Mouse (Mus musculus) intestine, embryonic 14.5 days (tissue): ENCODE results near the gene Rhbdl2. TPM values are rescaled to one million over a fixed set of nuclear protein-coding genes. Genes with fewer than 3 reads are reported as not detected.

Experiments used
- ATAC-seq: fragments of 200-750 bp; cut with Nextera tagmentation; replicated peaks from 2 replicates; pipeline ENCODE4 v1.8.0; 2017; ENCODE audit warnings: low read depth, moderate number of reproducible peaks, moderate TSS enrichment, moderate library complexity; ENCODE audit not compliant: low FRiP score, low TSS enrichment
- DNase-seq: peaks from one replicate; pipeline ENCODE4 v3.0.0-alpha.2; 2018; ENCODE audit warnings: low spot score
- H3K27ac ChIP-seq: fragments of 300-500 bp; sonication (generic); 2 replicates; pipeline ENCODE4 v1.5.1; 2014; ENCODE audit warnings: low read depth, mild to moderate bottlenecking, control low read depth
- H3K27me3 ChIP-seq: fragments of 300-500 bp; sonication (generic); replicated peaks from 2 replicates; pipeline ENCODE4 v1.6.1; 2014; ENCODE audit warnings: low read length, control low read depth; ENCODE audit not compliant: control insufficient read depth, insufficient read depth
- H3K36me3 ChIP-seq: fragments of 300-500 bp; sonication (generic); 2 replicates; pipeline ENCODE4 v1.6.1; 2014; ENCODE audit warnings: low read length, control low read depth; ENCODE audit not compliant: control insufficient read depth, insufficient read depth
- H3K4me1 ChIP-seq: fragments of 300-500 bp; sonication (generic); replicated peaks from 2 replicates; pipeline ENCODE4 v1.6.1; 2014; ENCODE audit warnings: low read length, control low read depth, mixed read lengths; ENCODE audit not compliant: control insufficient read depth, insufficient read depth
- H3K4me2 ChIP-seq: fragments of 300-500 bp; sonication (generic); 2 replicates; pipeline ENCODE4 v1.6.1; 2014; ENCODE audit warnings: low read length
- H3K4me3 ChIP-seq: fragments of 300-500 bp; sonication (generic); 2 replicates; pipeline ENCODE4 v1.5.1; 2014; ENCODE audit warnings: low read depth, low read length, control low read depth, mixed read lengths
- H3K9ac ChIP-seq: fragments of 300-500 bp; sonication (generic); 2 replicates; pipeline ENCODE4 v1.6.1; 2014; ENCODE audit warnings: mild to moderate bottlenecking, low read length
- H3K9me3 ChIP-seq: fragments of 300-500 bp; sonication (generic); 2 replicates; pipeline ENCODE4 v1.6.1; 2016; ENCODE audit warnings: low read length, control low read depth; ENCODE audit not compliant: control insufficient read depth
- WGBS: fragments of 180-500 bp; shearing (Covaris S2); extraction: QIAGEN DNeasy Blood & Tissue Kit; methylation state at CpG from one replicate; pipeline ENCODE4 v1.1.7; 2014; 5-methylcytosine and 5-hydroxymethylcytosine counted together
- polyA plus RNA-seq: library from polyadenylated mRNA; unstranded; fragments of >200 nt; fragmentation: Nextera tagmentation; extraction: Ambion mirVana; gene quantifications from 2 replicates; pipeline ENCODE4 v1.2.1, GENCODE M21; 2014

The Rhbdl2 gene
- polyA plus RNA-seq, 1 experiment from 2014 or later, result 1.4 TPM

GRCm38 (mm10) chr4:123797856-123798255 lies 10.2 kb downstream of the Rhbdl2 start:
- DNase-seq, result no peak
- H3K27ac ChIP-seq, result no peak overlapping the region
- no peak; the same call in 1 of the 2 replicates for ATAC-seq
- 38% methylated on average over 7 of the region's 7 CpGs for WGBS
- H3K4me3 ChIP-seq, result no peak overlapping the region
- H3K27me3 ChIP-seq, result no peaks in the 10 kb centered on the region
- no peaks in the 10 kb centered on the region for H3K4me1 ChIP-seq
- H3K4me2 ChIP-seq, result no peak overlapping the region
- H3K36me3 ChIP-seq, result no peaks in the 10 kb centered on the region
- H3K9me3 ChIP-seq, result no peaks in the 10 kb centered on the region
- no peak overlapping the region for H3K9ac ChIP-seq

GRCm38 (mm10) chr4:123803642-123804041 lies 16.0 kb downstream of the Rhbdl2 start:
- Histone ChIP-seq H3K4me1 (no peaks in the 10 kb centered on the region; the same call in 1 of the 2 replicates), H3K27ac (no peak overlapping the region), H3K9me3 (no peaks in the 10 kb centered on the region), H3K4me3 (no peak overlapping the region), H3K4me2 (no peak overlapping the region), H3K36me3 (no peaks in the 10 kb centered on the region), H3K27me3 (no peaks in the 10 kb centered on the region), H3K9ac (no peak overlapping the region)
- DNase-seq (no peak), ATAC-seq (no peak)
- WGBS, result 55% methylated on average over 6 of the region's 6 CpGs

- 88% methylated on average over 11 of the region's 11 CpGs for WGBS
- no peak for ATAC-seq
Observed at GRCm38 (mm10) chr4:123808304-123808703, 20.6 kb downstream of the Rhbdl2 start.

GRCm38 (mm10) chr4:123810475-123811295 lies 23.0 kb downstream of the Rhbdl2 start:
- no peak overlapping the region for H3K27ac ChIP-seq
- no peak for ATAC-seq
- no peaks in the 10 kb centered on the region for H3K36me3 ChIP-seq
- no peaks in the 10 kb centered on the region for H3K4me1 ChIP-seq
- no peak overlapping the region for H3K4me2 ChIP-seq
- DNase-seq, result no peak
- H3K27me3 ChIP-seq, result no peaks in the 10 kb centered on the region
- H3K9me3 ChIP-seq, result no peaks in the 10 kb centered on the region
- no peak overlapping the region for H3K4me3 ChIP-seq
- no peak overlapping the region for H3K9ac ChIP-seq
- WGBS, result 86% methylated on average over 12 of the region's 12 CpGs

More at GRCm38 (mm10) chr4:123808304-123808703, 20.6 kb downstream of the Rhbdl2 start:
- H3K4me2 ChIP-seq, result no peak overlapping the region
- H3K4me1 ChIP-seq, result no peaks in the 10 kb centered on the region
- no peak overlapping the region for H3K9ac ChIP-seq
- H3K27me3 ChIP-seq, result no peaks in the 10 kb centered on the region
- no peak for DNase-seq
- no peak overlapping the region for H3K27ac ChIP-seq
- no peaks in the 10 kb centered on the region for H3K9me3 ChIP-seq
- H3K36me3 ChIP-seq, result no peaks in the 10 kb centered on the region
- no peak overlapping the region for H3K4me3 ChIP-seq

- 74% methylated on average over 3 of the region's 3 CpGs for WGBS
- no peak for ATAC-seq
- no peak overlapping the region for H3K4me2 ChIP-seq
- DNase-seq, result no peak
- no peaks in the 10 kb centered on the region for H3K4me1 ChIP-seq
- H3K36me3 ChIP-seq, result no peaks in the 10 kb centered on the region
- no peaks in the 10 kb centered on the region for H3K9me3 ChIP-seq
- H3K27me3 ChIP-seq, result no peaks in the 10 kb centered on the region
- no peak overlapping the region for H3K9ac ChIP-seq
- no peak overlapping the region for H3K4me3 ChIP-seq
- H3K27ac ChIP-seq, result no peak overlapping the region
Observed at GRCm38 (mm10) chr4:123812525-123812924, 24.9 kb downstream of the Rhbdl2 start.

- no peak overlapping the region for H3K27ac ChIP-seq
- WGBS, result 57% methylated on average over 7 of the region's 7 CpGs
- H3K4me2 ChIP-seq, result no peak overlapping the region
- no peaks in the 10 kb centered on the region for H3K27me3 ChIP-seq
- ATAC-seq (no peak), DNase-seq (no peak)
- H3K9ac ChIP-seq, result no peak overlapping the region
- no peaks in the 10 kb centered on the region for H3K36me3 ChIP-seq
- no peaks in the 10 kb centered on the region for H3K4me1 ChIP-seq
- no peaks in the 10 kb centered on the region for H3K9me3 ChIP-seq
- H3K4me3 ChIP-seq, result no peak overlapping the region
Observed at GRCm38 (mm10) chr4:123814030-123814501, 26.4 kb downstream of the Rhbdl2 start.

GRCm38 (mm10) chr4:123819093-123819610 lies 31.5 kb downstream of the Rhbdl2 start:
- ATAC-seq, result no peak
- 47% methylated on average over 4 of the region's 4 CpGs for WGBS
- Histone ChIP-seq H3K9ac (no peak overlapping the region), H3K9me3 (no peaks in the 10 kb centered on the region), H3K27me3 (no peaks in the 10 kb centered on the region), H3K36me3 (no peaks in the 10 kb centered on the region), H3K4me1 (no peaks in the 10 kb centered on the region), H3K4me3 (no peak overlapping the region), H3K4me2 (no peak overlapping the region), H3K27ac (no peak overlapping the region)
- DNase-seq, result no peak

GRCm38 (mm10) chr4:123842126-123842525 lies 54.5 kb downstream of the Rhbdl2 start:
- no peaks in the 10 kb centered on the region for H3K9me3 ChIP-seq
- no peak overlapping the region for H3K27ac ChIP-seq
- H3K27me3 ChIP-seq, result no peaks in the 10 kb centered on the region
- no peak overlapping the region for H3K4me3 ChIP-seq
- H3K4me2 ChIP-seq, result no peak overlapping the region
- ATAC-seq (no peak), DNase-seq (no peak)
- no peaks in the 10 kb centered on the region for H3K4me1 ChIP-seq
- H3K9ac ChIP-seq, result no peak overlapping the region
- WGBS, result 82% methylated on average over 8 of the region's 8 CpGs
- H3K36me3 ChIP-seq, result no peaks in the 10 kb centered on the region

- no peak overlapping the region for H3K27ac ChIP-seq
- ATAC-seq (no peak), DNase-seq (no peak)
- H3K4me3 ChIP-seq, result no peak overlapping the region
- no peaks in the 10 kb centered on the region for H3K36me3 ChIP-seq
- WGBS, result 79% methylated on average over 4 of the region's 4 CpGs
- H3K4me2 ChIP-seq, result no peak overlapping the region
- H3K9me3 ChIP-seq, result no peaks in the 10 kb centered on the region
- no peaks in the 10 kb centered on the region for H3K27me3 ChIP-seq
- H3K9ac ChIP-seq, result no peak overlapping the region
- no peaks in the 10 kb centered on the region for H3K4me1 ChIP-seq
Observed at GRCm38 (mm10) chr4:123856888-123857287, 69.2 kb downstream of the Rhbdl2 start.
